Mouse (Mus musculus): ENCODE measurements at regions not wholly inside any gene's neighbourhood (a gene's known extent, or its start where the extent isn't known, plus 50 kb on each side); places are given as distances from the start of the nearest gene placed in this dataset.

- TF ChIP-seq CTCF (conservative IDR thresholded peaks at IDR 0.05; ENCODE audit: low read length) (no peak), NANOG (IDR thresholded peaks at IDR 0.05; ENCODE audit: borderline replicate concordance, low read length) (no peak), POU5F1 (IDR thresholded peaks at IDR 0.05; ENCODE audit: borderline replicate concordance, low read length) (no peak)
Measured at GRCm38 (mm10) chr5:73775775-73776548, 124.8 kb downstream of the Spata18 start.

Data from E14TG2a.4 (cell line).